Mouse (Mus musculus) frontal cortex, adult 2 months (tissue): ENCODE data around the gene Gm10401. TPM values are rescaled to one million over a fixed set of nuclear protein-coding genes. Genes with fewer than 3 reads are reported as not detected.
A peak's percentile ranks its signal among the peaks of the same experiment; 100 is the strongest.
"Not testable (repeated sequence)": the region's sequence is repeated elsewhere in the genome, so short reads cannot be mapped to it uniquely, and the experiment has no call there.

Source experiments
- DNase-seq, 2 experiments: peaks; one replicate each; pipeline ENCODE4 v3.0.0; 2022; ENCODE audit warnings: low spot score in 1 of 2; ENCODE audit errors: extremely low spot score in 1 of 2
- polyA plus RNA-seq: library from polyadenylated mRNA; depleted of rRNA; stranded (reverse); fragments of >200 nt; gene quantifications from 2 replicates; pipeline ENCODE4 v1.2.3, GENCODE M21; 2012

Gene Gm10401
- polyA plus RNA-seq, 1 experiment, result not detected

DNA sequence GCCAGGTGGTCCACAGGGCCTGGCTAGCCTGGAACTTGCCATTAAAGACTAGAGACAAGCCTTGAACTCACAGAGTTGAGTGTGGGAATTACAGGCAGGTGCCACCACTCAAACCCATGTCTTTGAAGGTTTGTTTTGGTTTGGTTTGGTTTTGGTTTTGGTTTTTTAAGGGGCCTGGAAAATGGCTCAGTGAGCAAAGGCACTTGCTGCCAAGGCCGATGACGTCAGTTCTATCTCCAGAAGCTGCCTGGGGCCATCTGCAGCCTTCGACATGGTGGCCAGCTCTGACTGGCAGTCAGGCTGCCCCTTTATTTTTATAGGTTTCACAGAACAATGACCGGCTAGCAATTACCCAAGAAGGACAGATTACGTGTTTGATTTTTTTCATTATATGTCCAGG lies 22.9 kb upstream of the Gm10401 start:
- no peak for DNase-seq

DNA sequence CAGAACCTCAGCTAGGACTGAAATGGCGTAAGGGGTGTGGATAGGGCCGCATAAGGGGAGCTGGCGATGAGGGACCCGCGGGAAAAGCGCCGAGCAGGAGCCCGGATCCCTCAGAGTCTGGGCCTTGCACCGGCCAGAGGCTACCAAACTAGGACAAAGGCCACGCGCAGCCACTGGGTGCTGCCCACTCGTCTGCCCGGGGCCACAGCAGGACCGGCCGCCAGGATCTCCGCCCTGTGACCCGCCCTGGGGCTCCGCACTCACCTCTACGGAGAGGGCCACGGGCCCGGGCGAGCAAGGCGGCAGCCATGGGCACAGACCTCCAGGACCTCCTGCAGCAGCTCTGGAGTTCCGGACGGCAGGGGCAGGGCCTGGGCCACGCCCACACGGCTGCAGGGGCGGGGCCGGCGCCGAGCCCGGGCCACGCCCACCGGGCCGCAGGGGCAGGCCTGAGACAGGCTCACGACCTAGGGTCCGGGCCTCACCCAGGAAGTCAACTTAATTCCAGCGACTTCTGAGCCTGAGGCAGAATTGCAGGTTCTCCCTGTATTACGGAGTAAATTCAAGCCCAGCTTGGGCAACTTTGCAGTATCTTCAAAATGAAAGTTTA lies 21.0 kb upstream of the Gm10401 start, which contains the start of gene Acads:
Gene Acads, minus strand, starts transcription at position 386 of the 610 bp plus-strand sequence.
- peak in 1 of 2 experiments; percentile 42 for DNase-seq

DNA sequence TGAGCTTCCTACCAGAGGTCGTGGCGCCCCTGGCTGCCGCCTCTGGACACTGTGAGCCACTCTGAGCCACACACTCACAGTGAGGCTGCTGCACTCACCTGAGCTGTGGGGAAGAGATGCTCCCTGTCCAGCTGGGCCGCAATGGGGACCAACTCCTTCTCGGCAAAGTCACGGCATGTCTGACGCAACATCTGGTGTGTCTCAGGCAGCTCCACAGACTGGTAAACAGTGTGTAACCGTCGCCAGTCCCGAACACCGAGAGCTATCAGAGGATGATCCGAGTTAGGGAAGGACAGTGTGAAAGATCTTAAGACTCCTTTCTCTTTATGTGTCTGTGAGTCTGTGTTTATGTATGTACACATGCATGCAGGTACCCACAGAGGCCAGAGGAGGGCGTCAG lies 19.4 kb upstream of the Gm10401 start:
- no peak for DNase-seq

- no peak for DNase-seq
Observed at GRCm38 (mm10) chr5:115116426-115116825, 18.3 kb upstream of the Gm10401 start.

DNA sequence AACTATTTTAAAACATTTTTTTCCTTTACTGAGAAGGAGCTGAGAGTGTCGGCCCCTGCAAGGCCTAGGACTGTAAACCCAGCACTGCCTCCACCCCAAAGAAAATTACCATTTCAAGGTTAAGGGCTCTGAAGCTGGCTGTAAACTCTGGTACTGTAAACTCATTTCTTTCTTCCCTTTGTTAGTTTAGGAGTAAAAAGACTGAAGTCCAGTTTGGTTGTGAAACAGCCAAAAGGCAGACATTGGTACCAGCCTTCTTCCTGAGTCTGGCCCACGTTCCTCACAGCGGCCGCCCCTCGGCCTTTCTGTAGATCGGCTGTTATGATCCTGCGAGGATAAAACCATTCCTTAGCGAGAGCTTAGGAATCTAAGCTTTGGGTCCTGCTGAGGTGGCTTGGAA lies 16.4 kb upstream of the Gm10401 start:
- DNase-seq, result no peak

DNA sequence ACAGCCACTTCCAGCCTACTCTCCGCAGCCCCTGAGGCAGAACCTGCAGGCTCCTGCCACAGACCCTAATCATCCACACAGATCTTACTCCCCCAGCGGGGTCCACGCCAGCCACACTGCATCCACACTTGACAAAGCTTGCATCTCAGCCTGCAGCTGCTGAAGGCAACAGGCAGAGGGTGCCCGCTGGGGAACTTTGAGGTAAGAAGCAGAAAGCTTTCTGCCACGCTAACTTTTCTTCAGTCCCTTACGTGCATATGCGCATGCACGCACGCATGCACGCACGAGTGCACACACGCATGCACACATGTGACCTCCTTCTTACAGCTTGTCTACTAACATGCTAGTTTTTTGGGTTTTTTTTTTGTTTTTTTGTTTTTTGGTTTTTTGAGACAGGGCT lies 15.1 kb upstream of the Gm10401 start:
- DNase-seq, result no peak

DNA sequence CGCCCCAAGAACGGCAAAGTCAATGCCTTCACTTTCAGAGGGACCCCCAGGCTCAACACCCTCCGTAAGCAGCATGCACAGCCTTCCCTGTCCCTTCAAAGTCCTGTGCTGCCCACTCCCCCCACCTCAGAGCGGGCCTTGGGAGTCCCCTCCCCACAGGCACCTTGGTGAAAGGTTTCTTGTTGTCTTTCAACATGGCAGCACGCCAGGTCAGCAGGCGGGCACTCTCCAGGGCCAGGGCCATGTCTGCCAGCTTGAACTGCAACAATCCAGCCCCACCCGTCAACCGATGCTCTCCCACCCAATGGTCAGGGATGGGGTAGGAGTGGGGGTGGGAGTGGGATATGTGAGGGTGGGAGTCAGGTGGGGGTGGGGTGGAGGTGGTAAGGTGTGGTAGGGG lies 13.1 kb upstream of the Gm10401 start:
- DNase-seq, result no peak

DNA sequence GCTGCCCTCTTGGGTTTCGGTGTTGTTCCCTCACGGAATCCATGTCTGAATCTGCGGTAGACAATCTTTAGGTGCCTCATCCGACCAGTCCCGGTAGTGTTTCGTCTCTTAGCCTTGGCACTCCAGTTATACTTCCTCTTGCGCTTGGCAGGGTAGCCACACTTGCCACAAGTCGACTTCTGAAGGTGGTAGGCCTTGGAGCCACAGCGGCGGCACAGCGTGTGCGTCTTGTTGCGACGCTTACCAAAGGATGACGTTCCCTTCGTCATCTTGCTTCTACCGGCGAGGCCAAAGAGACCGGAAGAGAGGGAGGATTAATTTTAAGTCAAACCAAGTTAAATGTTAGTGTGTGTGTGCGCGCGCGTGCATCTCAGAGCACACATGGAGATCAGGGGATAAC lies 5.2 kb upstream of the Gm10401 start:
- DNase-seq, result not testable (repeated sequence)

DNA sequence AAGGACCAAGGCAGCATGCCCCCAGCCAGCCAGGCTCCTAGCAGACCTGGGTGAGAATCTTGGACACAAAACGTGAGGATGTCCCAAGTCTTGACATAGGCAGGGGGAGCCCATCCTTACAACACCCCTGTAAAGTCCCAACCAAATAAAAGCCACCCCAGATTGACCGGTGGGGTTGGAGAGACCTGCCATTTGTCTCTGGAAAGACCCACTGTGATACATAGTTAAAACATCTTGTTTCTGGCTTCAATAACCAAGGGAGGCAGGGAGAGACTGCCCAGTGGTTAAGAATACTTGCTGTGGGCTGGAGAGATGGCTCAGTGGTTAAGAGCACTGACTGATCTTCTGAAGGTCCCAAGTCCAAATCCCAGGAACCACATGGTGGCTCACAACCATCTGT lies 4.1 kb upstream of the Gm10401 start:
- no peak for DNase-seq

- DNase-seq, result no peak
Observed at GRCm38 (mm10) chr5:115100473-115100872, 2.4 kb upstream of the Gm10401 start.

- DNase-seq, result no peak
Observed at GRCm38 (mm10) chr5:115099991-115100390, 1.9 kb upstream of the Gm10401 start.

GRCm38 (mm10) chr5:115099530-115099929 lies 1.4 kb upstream of the Gm10401 start:
- DNase-seq, result no peak

- DNase-seq, result no peak
Observed at GRCm38 (mm10) chr5:115091776-115092175, 6.3 kb downstream of the Gm10401 start.

DNA sequence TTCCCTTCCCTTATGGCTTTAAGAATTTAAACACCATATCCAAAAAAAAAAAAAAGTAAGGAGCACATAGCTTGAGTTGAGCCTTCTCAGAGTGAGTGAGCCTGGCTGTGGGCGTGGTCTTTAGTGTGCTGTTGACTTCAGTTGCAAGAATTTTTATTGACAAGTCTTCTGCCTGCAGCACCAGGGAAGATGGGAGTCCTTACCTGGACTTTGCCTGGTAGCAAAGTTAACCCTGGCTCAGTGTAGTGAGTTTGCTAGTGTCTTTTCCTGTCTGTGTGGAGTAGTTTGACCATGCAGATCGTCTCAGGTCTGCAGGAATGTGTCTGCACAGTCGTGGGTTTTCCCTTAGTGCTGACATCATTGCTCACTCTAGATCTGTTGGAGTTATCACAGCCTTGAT lies 7.1 kb downstream of the Gm10401 start:
- DNase-seq, result no peak

- DNase-seq, result no peak
Observed at GRCm38 (mm10) chr5:115089592-115090268, 8.4 kb downstream of the Gm10401 start.

DNA sequence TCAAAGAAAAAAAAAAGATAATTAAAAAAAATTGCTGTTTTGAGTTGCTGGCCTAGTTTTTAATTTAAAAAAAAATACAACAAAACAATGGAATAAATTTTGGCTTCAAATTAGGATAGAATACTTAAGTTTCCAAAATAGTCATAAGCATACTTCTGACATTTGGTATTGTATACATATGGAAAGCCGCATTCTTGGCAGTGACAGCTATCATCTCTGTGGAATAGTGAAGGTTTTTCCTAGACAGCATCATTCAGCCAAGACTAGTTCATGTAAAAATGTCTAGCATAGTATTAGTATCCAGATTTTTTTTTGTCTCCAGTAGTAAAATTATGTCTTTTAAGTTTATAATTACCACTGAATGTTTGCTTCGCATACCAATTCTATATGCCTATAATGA lies 12.4 kb downstream of the Gm10401 start:
- no peak for DNase-seq

DNA sequence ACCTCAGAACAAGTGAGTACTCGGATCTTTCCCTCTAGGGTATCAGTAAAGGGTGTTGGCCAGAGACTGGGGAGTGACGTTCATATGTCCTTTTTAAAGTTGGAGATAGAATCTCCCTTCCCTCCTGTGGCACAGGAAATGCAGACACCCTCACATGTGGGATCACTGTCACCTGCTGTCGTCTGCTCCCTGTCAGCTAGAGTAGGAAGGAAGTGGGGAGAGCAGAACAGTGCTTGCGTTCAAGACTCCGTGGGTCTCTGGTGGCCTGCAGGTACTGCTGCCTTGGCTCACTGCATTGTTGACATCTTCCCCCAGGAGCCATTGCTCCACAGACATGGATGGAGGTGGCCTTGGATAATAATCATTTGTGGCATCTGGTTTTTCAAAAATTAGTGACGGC lies 14.6 kb downstream of the Gm10401 start:
- no peak for DNase-seq

DNA sequence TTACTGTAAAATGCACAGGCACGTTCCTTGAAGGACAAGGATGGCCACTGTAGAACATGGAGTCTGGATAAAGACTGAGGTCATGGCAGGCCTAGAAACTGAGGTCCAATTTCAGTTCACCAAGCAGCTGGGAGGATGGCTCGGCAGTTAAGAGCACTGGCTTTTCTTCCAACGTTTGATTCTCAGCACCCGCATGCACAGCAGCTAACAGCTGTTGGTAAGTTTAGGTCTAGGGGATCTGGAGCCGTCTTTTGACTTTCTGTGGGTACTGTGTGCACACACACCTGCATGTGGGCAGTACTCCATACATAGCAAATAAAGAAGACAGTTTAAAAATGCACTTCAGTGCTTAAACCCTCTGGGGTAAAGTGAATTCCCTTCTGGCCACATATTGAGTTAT lies 16.5 kb downstream of the Gm10401 start:
- DNase-seq, result no peak

GRCm38 (mm10) chr5:115076144-115076901 lies 21.8 kb downstream of the Gm10401 start:
- peak in 1 of 2 experiments; percentile 78 for DNase-seq

GRCm38 (mm10) chr5:115074749-115075148 lies 23.3 kb downstream of the Gm10401 start:
- no peak for DNase-seq

DNA sequence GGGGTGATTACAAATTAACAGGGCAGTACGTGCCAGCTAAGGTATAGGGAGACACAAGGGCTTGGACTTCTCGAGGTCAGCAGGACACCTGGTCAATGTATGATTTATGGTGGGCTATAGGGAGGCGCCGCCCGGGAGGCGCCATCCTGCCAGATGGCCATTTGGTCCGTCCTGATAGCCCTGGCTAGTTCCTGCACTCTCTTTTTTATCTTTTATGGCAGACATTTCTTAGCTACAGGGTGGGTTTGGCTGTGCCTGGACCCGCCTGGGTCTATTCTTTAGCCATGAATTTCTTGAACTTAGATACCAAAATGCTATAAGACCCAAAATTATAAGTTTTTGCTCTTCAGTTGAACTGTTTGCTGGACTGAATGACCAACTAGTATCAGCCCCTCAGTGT lies 24.8 kb downstream of the Gm10401 start:
- not testable (repeated sequence) for DNase-seq

- peak in 1 of 2 experiments; percentile 75 for DNase-seq
Observed at GRCm38 (mm10) chr5:115072143-115072542, 26.0 kb downstream of the Gm10401 start.
